Mouse (Mus musculus): ENCODE results near the gene Adat1.

The Adat1 gene

DNA sequence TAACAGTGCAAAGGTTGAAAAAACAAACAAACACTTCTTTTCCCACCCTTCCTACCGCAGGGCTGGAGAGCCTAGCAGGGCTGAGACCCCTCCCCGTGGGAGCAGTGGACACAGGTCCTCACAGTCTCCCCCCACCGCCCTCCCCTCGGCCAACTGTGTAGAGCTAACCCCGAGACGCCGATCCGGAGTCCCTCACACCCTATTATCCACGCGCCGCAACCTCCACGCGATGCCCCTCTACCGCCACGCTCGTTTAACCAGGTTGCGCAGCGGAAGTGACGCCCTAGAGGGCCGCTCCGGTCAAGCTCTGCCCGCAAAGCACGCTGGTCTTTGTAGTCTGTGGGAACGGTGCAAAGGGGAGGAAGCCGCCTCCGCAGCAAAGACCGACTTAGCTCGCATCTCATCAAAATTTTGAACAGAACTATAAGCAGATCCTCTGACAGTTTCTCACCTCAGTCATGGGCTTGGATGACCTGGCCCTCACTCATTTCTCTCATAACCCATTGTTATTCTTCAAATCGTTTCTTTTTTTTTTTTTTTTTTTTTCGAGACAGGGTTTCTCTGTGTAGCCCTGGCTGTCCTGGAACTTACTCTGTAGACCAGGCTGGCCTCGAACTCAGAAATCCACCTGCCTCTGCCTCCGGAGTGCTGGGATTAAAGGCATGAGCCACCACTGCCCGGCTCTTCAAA, at the start of gene Adat1:
Gene Adat1 (minus strand): TSS at position 290 of the 690 bp plus-strand sequence.
- DNase-seq (ENCODE audit: low spot score) = peak; percentile 97

DNA sequence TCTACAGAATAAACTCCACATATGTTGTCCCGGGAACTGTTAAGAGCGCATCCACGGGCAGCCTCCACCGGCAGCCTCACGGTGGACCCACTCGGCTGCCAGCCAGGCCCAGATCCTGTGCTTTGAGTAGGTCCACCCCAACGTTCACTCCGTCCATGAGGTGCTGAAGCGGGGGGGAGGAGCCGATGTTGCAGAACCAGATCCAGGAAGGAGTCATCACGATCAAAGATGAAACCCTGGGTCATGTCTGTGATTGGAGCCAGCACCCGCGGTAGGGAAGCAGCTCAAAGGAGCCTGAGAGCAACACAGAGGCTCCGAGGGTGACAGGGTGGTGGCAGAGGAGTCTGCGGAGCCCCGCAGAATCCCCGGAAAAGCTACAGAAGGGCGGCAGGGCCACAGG, 45.4 kb upstream of the Adat1 start:
- no peak for DNase-seq (ENCODE audit: low spot score)

DNA sequence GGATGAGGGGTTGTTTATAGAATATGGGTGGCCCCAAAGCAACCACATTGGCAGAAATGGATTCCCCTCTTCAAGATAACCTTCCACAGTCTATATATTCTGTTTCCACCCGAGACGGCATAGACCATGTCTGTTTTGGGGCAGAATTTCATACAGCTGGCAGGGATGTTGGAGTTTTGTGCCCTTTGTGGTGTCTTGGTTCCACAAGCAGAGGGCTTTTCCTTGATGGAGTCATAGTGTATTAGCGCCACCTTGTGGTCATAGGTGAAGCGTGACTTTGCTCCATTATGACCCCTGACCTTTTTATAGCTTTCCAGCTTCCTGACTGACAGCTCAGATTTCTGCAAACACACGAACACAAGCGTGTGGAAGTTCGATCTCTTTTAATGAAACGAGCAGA, 42.5 kb upstream of the Adat1 start:
- peak; percentile 83 for DNase-seq (ENCODE audit: low spot score)

DNA sequence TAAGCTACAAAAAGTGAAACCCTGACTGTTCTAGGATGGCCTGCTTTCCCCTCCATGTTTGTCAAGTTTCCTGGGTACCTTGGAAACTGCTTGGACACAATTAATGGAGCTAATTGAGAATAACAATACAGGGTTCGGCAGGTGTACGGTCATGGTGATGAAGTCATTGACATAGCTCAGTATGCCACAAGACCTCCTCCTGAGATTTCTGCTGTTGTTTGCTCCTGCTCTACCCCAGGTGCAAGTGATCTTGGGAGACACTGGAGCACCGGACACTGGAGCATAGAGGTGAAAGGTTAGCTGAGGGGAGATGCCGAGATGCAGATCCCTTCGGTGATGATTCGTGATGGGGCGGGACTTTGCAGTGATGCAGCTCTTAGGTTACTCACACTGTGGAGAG, 41.0 kb upstream of the Adat1 start:
- no peak for DNase-seq (ENCODE audit: low spot score)

DNA sequence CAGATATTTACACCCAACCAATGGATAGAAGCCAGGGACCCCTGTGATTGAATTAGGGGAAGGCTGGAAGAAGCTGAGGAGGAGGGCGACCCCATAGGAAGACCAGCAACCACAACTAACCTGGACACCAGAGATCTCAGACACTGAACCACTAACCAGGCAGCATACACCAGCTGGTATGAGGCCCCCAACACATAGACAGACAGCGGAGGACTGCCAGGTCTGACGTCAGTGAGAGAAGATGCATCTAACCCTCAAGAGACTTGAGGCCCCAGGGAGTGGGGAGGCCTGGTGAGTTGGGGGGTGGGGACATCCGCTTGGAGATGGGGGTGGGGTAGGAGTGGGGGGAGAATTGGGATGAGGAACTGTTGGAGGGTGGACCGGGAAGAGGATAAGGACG, 38.6 kb upstream of the Adat1 start:
- no peak for DNase-seq (ENCODE audit: low spot score)

DNA sequence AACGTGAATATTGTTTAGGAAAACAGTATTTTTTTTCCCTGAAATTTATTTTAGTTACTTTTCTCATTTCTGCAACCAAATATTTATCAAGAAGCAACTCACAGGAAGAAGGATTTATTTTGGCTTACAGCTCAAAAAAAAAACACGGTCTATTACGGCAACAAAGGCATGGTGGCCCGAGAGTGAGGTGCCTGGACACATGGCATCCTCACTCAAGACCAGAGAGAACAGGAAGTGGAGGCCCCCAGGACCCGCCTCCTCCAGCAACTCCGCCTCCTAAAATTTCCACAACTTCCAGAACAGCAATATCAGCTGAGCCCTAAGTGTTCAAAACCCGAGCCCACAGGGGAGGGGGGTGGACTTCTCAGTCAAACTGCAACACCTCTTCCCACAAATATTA, 37.4 kb upstream of the Adat1 start:
- no peak for DNase-seq (ENCODE audit: low spot score)

DNA sequence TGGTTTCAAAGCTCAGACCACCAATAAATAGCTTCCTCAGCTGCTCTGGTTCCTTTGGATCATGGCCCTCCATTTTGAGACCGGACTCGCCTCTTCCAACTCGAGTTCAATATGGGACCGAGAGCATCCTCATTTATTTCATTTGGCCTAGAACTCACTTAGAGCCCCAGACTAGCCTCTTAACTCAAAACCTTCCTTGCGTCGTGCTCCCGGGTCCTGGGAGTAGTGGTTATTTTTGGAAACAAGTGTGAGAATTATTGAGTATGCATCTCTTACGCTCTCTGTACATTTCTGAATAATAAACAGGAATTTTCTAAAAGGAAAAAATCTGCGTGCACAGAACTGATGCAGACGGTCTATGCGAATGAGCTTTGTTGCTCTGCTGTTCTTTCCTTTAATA, 22.8 kb upstream of the Adat1 start, which contains the start of gene Gm6793:
Gene Gm6793 (minus strand): TSS at position 101 of the 400 bp plus-strand sequence.
- no peak for DNase-seq (ENCODE audit: low spot score)

DNA sequence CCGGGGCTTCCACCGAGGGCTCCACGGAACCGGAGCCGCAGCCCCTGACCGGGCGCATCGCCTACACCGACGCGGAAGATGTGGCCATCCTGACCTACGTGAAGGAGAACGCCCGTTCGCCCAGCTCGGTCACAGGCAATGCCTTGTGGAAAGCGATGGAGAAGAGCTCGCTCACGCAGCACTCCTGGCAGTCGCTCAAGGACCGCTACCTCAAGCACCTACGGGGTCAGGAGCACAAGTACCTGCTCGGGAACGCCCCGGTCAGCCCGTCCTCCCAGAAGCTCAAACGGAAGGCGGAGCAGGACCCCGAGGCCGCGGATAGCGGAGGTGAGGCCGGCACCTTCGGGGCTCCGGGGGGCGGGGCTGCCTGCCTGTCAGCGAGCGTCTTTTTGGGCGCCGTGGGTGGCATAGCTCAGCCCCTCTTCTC, 19.7 kb upstream of the Adat1 start:
- DNase-seq (ENCODE audit: low spot score) = peak; percentile 57

DNA sequence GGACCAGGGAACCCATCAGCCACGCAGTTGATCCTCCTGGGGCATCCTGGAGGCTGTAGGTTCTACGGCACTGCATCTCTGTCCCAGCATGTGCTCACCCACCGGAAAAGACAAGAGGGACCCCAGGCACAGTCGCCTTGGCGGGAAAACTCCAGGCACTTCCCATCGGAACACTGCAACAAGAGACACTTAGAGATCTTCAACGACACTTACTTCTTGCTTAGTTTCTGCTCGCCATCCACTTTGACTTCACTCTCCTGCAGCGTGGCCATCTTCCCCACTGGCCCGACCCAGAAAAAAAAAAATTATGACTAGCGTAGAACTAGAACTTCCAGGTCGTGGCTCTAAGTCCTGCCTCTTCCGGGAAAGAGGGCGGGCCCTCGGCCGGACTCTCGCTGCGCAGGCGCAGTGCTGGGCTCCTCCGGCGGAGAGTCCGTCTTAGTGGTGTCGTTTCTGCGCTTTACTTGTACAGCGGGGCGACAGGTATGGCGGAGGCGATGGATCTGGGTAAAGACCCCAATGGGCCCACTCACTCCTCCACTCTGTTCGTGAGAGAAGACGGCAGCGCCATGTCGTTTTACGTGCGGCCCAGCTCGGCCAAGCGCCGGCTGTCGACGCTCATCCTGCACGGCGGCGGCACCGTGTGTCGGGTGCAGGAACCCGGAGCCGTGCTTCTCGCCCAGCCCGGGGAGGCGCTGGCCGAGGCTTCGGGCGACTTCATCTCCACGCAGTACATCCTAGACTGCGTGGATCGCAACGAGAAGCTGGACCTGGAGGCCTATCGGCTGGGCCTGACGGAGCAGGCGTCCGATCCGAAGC, 19.1 kb upstream of the Adat1 start, which contains the start of the genes Kars and Terf2ip:
Gene Kars (minus strand): TSS at position 327 of the 819 bp plus-strand sequence.
Gene Terf2ip (plus strand): TSS at position 402 of the 819 bp plus-strand sequence.
- DNase-seq (ENCODE audit: low spot score) = peak; percentile 99

DNA sequence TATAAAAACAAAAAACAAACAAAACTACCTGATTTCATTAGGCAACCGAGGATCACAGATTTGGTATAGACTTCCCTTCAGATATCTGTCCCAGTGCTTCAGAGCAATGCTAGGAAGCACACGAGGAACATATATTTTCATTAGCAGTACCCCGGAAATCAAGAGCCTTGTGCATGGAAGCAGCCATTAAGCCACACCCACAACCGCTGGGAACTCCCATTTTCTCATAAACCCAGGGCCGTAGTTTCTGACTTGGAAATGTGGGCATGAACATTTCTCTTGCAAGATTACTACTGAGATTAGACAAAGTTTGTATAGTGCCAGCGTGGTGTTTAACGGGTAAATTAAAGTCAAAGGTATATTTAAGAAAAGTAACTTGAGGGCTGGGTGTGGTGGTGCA, 17.5 kb upstream of the Adat1 start:
- no peak for DNase-seq (ENCODE audit: low spot score)

DNA sequence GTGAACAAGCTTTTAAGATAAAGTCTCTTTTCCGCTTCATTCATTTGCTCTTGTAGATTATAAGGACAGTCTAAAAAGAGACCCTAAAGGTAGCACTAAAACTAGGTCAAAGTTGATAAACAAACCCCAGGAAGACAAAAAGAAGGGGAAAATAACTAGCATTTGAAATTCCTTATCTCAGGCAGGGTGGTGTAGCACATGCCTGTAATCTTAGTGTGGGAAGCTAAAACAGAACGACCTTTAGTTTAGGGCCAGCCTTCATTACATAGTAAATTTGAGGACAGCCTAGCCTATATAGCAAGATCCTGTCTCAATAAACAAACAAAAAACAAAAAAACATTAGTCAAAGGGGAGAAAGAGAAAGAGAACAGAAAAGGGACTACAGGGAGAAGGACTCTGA, 15.6 kb upstream of the Adat1 start:
- no peak for DNase-seq (ENCODE audit: low spot score)

DNA sequence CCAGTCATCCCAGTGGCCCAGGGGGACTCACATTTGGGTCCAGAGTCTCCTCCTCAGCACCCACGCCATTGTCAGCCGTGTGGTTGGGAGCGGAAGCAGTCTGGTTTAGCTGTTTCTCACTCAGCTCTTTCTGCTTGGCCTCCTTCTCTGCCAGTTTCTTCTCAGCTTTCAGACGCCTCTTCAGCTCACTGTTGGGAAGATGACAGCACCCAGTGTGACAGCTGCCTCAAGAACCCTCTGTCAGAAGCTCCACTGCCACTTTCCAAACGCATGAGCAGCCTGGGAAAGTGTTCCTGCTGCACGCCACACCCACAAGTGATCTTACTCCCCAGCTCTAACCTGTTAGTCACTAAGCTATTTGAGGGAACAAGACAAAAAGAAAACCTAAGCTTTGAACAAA, 13.5 kb upstream of the Adat1 start:
- no peak for DNase-seq (ENCODE audit: low spot score)

DNA sequence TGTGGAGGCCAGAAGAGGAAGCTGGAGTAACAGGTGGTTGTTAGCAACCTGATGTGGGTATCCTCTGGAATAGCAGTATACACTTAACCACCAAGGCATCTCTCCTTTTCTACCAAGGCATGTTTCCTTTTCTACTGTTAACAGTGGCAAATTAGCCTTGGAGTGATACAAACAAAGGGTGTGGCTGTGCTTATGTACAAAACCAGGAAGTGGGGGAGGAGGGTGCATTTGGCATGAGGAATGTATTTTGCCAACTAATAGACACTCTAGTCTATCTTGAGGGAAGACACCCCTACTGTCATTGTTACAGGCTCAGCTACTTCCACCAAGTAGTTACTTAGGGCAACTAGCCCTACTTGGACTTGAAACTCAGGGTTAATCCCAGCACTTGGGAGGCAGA, 12.7 kb upstream of the Adat1 start:
- no peak for DNase-seq (ENCODE audit: low spot score)

DNA sequence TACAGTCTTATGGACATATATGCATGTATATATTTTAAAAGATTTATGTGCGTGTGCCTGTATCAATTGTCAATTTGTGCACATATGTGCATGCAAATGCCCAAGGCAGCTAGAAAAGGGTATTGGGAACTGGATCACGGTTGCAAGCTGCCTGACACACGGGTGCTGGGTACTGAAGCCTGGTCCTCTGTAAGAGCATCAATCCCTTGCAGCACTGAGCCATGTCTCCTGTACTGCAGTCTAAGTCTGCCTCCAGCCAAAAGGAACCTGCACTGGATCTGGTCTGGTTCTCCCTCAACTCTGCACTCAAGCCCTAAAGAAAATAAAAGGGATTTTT, 569 bp upstream of the Adat1 start:
- no peak for DNase-seq (ENCODE audit: low spot score)

DNA sequence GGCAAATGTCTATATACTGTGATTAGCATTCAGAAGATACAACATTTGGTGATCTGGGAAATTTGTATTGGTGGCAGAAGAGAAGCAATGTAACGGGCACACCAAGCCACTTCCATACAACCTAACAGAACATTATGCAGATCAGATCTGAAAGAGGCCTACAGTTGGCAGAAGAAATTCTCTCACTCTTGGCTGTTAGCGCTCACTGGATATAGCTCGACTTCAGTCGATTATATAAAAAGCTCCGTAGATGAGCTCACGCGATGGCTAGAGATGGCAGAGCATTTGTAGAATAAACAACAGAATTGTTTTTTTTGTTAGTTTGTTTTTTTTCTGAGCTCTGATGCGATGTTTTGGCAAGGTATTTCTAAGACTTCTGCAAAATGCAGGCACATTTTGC, 824 bp downstream of the Adat1 start:
- no peak for DNase-seq (ENCODE audit: low spot score)

DNA sequence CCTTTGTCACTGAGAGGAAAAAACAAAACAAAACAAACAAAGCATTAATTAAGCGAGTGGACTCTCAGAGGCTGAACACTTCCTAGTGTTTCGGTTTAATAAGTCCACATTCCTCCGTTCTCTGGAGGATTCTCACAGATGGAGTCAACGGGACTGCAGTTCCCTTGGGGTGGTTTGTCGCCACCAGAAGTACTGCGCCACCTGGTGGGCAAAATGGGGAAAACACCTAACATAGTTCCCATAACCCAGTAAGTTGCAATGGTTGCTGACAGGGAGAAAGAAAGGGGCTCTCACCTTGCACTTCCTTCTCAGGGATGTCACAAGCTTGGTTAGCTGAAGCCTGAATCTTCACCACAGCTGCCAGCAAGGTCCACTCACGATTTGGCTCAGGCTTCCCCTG, 2.2 kb downstream of the Adat1 start:
- peak; percentile 93 for DNase-seq (ENCODE audit: low spot score)

DNA sequence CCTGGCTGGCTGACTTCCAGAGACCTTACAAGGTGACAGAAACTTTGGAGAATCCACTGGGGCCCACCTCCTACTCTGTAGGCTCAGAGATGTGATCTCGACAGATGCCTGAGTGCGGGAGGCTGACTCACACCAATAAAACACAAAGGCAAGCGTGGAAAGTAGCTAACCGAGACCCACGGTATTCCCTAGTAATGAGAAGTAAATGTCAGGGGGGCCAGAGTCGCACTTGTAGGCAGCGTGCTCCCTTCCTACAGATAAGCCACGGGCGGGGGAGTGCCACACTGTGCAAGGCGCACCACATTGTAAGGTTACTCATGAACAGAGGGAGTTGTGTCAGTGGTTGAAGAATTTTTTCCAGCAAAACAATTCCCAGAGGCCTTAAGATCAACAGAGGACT, 7.6 kb downstream of the Adat1 start:
- peak; percentile 81 for DNase-seq (ENCODE audit: low spot score)

DNA sequence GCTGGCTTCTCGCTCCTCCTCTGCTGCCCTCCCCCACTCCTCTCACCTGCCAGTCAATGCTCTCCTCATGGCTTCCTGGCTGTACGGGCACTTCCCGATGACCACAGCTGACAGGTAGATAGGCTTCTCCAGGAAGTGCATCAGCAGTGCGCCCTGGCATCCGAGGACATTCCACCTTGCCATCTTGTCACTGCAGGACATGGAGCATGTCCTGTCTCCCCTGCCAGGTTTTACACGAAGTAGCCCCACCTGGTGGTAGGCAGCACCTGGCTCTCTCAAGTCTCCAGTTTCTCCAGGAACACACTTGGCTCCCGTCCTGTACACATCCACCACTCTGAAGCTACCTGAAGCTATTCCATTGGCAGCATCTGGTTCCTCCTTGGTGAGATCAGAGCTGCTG, 10.0 kb downstream of the Adat1 start:
- DNase-seq (ENCODE audit: low spot score) = no peak

DNA sequence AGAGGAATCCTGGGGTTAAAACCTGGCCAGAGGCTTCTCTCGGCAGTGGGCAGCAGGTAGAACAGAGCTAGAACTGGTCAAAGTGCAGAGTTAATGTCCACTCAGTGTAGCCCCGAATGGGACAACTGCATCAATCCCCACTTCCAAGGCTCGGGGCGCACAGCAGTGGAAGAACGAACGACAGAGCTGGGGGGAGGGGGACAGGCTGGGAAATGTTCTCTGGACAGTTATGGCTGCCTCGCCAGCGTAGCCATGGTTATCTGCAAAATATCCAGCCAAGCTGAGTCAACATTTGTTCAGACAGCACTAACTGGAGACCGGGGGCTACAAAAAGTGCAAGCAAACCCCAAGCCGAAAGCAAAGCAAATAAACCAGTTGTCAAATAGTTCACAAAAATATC, 14.0 kb downstream of the Adat1 start:
- DNase-seq (ENCODE audit: low spot score) = no peak

DNA sequence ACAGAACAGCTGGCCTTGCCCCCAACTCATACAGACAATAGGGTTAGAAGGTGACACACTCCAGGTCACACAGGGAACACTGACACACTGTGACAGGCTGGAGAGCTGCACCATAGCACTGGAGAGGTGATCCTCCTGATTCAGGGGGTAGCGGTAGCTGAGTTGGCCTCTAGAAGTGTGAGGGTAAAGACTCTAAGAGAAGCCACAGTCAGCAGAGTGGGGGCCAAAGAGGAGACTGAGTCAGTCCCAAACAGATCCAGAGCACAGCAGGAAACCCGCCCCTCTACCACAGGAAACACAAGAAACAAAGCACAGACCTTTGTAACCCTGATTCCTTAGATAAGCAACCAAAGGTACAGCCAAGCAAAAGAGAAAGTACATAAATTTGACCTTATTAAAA, 15.8 kb downstream of the Adat1 start:
- no peak for DNase-seq (ENCODE audit: low spot score)

DNA sequence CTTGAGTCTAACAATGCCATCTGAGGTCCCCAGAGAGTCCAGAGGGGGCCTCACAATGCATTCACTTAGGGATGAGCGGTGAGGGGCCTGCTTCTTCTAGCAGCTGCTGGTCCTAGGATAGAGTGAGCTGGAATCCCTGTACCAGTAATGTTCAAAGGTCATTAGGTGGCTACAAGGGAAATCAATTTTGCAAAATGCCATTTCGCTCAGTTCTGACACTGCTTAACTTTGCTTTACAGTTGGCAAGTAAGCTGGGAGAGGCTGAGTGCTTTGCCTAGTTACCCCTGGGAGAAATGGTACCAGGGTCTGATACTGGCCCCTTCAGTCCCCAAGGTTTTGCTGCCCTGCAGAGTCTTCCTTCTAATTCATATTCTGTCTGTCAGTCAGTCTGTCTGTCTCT, 16.4 kb downstream of the Adat1 start:
- no peak for DNase-seq (ENCODE audit: low spot score)

DNA sequence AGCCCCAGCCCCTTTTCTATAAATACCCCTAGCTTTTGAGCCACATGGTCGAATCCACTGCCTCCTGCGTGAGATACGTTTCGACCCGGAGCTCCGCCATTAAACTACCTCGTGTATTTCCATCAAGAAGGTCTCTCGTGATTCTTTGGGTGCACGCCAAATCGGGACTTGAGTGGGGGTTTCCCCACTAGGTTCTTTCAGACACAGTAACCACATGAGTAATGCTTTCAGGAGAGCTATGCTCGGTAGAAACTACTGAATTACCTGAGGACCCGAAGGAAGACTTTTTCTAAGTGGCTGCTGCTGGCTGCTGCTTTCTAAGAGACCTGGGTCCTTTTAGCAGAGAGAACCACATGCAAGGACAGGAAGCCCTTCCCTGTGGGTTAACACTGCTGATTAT, 18.0 kb downstream of the Adat1 start:
- DNase-seq (ENCODE audit: low spot score) = no peak

DNA sequence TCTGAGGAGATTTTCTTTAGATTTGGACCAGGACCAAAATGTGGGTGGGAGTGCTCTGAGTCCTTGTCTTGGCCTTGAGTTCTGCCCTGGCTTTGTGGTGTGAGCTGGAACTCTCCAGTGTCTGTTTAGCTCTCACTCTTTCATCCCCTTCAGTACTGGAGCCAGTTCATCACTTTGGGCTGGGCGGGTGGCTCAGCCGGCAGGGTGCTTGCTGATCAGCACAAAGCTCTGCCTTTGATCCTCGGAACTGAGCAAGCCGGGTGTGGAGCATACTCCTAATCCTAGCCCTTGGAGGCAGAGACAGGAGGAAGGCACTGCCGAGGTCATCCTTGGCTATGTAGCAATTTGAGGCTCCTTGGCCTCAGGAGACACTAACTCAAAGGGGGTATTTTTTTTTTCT, 23.1 kb downstream of the Adat1 start:
- no peak for DNase-seq (ENCODE audit: low spot score)

DNA sequence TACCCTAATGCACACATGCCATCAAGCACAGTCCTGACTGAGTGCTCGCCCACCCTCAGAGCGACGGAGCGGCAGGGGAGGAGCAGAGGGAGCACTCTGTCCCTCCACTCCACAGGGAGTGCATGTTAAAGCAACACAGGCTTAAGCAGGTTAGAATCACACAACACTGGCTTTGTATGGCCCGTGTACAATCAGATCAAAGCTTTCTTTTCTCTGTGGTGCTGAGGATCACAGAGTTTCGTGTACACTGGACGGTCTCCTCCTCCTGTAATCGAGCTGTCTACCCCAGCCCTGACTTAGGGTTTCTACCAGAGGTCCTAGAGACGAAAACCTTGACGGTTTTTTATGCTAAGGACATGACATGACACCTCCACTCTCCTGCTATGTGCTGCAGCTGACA, 23.6 kb downstream of the Adat1 start:
- no peak for DNase-seq (ENCODE audit: low spot score)

All from MN1 (cell line).